Mouse (Mus musculus) embryonic facial prominence, embryonic 14.5 days (tissue): Measurements from ENCODE around the gene Tex46. TPM values are rescaled to one million over a fixed set of nuclear protein-coding genes. Genes with fewer than 3 reads are reported as not detected.

Experiments used
- ATAC-seq: fragments of 200-750 bp; cut with Nextera tagmentation; 2 replicates; pipeline ENCODE4 v1.8.0; 2017; ENCODE audit warnings: low read depth, moderate number of reproducible peaks, moderate TSS enrichment
- DNase-seq: peaks from one replicate; pipeline ENCODE4 v3.0.0-alpha.2; 2015; ENCODE audit warnings: low spot score
- H3K27ac ChIP-seq: fragments of 300-500 bp; sonication (generic); replicated peaks from 2 replicates; pipeline ENCODE4 v1.5.1; 2014; ENCODE audit warnings: low read depth, mild to moderate bottlenecking, low read length, moderate library complexity
- H3K27me3 ChIP-seq: fragments of 300-500 bp; sonication (generic); replicated peaks from 2 replicates; pipeline ENCODE4 v1.6.1; 2014; ENCODE audit warnings: low read length; ENCODE audit not compliant: control insufficient read depth, insufficient read depth
- H3K36me3 ChIP-seq: fragments of 300-500 bp; sonication (generic); 2 replicates; pipeline ENCODE4 v1.6.1; 2014; ENCODE audit warnings: low read length, mixed read lengths; ENCODE audit not compliant: control insufficient read depth, insufficient read depth
- H3K4me1 ChIP-seq: fragments of 300-500 bp; sonication (generic); 2 replicates; pipeline ENCODE4 v1.6.1; 2014; ENCODE audit warnings: antibody characterized with exemption, low read length; ENCODE audit not compliant: control insufficient read depth, insufficient read depth
- H3K4me2 ChIP-seq: fragments of 300-500 bp; sonication (generic); 2 replicates; pipeline ENCODE4 v1.6.1; 2014; ENCODE audit warnings: low read depth, mild to moderate bottlenecking, low read length, moderate library complexity, mixed read lengths
- H3K4me3 ChIP-seq: fragments of 300-500 bp; sonication (generic); 2 replicates; pipeline ENCODE4 v1.5.1; 2014; ENCODE audit warnings: low read depth, mild to moderate bottlenecking, low read length
- H3K9ac ChIP-seq: fragments of 300-500 bp; sonication (generic); 2 replicates; pipeline ENCODE4 v1.6.1; 2014; ENCODE audit warnings: low read depth, mild to moderate bottlenecking, low read length, moderate library complexity, mixed read lengths
- H3K9me3 ChIP-seq: fragments of 300-500 bp; sonication (generic); 2 replicates; pipeline ENCODE4 v1.6.1; 2016; ENCODE audit warnings: low read length; ENCODE audit not compliant: control insufficient read depth
- WGBS: fragments of 180-500 bp; shearing (Covaris S2); extraction: QIAGEN DNeasy Blood & Tissue Kit; methylation state at CpG from one replicate; pipeline ENCODE4 v1.1.7; 2014; 5-methylcytosine and 5-hydroxymethylcytosine counted together
- polyA plus RNA-seq: library from polyadenylated mRNA; unstranded; fragments of >200 nt; fragmentation: Nextera tagmentation; extraction: Ambion mirVana; gene quantifications from 2 replicates; pipeline ENCODE4 v1.2.1, GENCODE M21; 2014

The Tex46 gene
- polyA plus RNA-seq, 1 experiment from 2014 or later = not detected

- peaks cover 22% of the 10 kb centered on the region for H3K27me3 ChIP-seq
- 14% methylated on average over 31 of the region's 37 CpGs for WGBS
- no peak for DNase-seq
- peak overlapping the region; percentile 55 for H3K4me3 ChIP-seq
- no peaks in the 10 kb centered on the region for H3K36me3 ChIP-seq
- H3K4me2 ChIP-seq = peak overlapping the region; percentile 94
- no peak overlapping the region for H3K27ac ChIP-seq
- peak; percentile 30; the same call in 1 of the 2 replicates for ATAC-seq
- peak overlapping the region; percentile 73 for H3K9ac ChIP-seq
- H3K4me1 ChIP-seq = peaks cover 4% of the 10 kb centered on the region; the same call in 1 of the 2 replicates
- H3K9me3 ChIP-seq = no peaks in the 10 kb centered on the region
Observed at GRCm38 (mm10) chr4:136636983-136637562, 26.8 kb downstream of the Tex46 start.

GRCm38 (mm10) chr4:136637563-136638229, 27.5 kb downstream of the Tex46 start:
- ATAC-seq (peak; percentile 47), DNase-seq (peak; percentile 81)
- Histone ChIP-seq H3K4me1 (peaks cover 4% of the 10 kb centered on the region; the same call in 1 of the 2 replicates), H3K9me3 (no peaks in the 10 kb centered on the region), H3K4me3 (peak overlapping the region; percentile 55), H3K4me2 (peak overlapping the region; percentile 94), H3K9ac (peak overlapping the region; percentile 73), H3K27me3 (peaks cover 22% of the 10 kb centered on the region), H3K36me3 (no peaks in the 10 kb centered on the region), H3K27ac (no peak overlapping the region)
- WGBS = 3% methylated on average over 16 of the region's 76 CpGs

GRCm38 (mm10) chr4:136638230-136638750, 28.1 kb downstream of the Tex46 start:
- DNase-seq = no peak
- H3K27me3 ChIP-seq = peaks cover 22% of the 10 kb centered on the region

GRCm38 (mm10) chr4:136638890-136639289, 28.7 kb downstream of the Tex46 start:
- H3K4me3 ChIP-seq = no peak overlapping the region
- H3K27ac ChIP-seq = no peak overlapping the region
- H3K36me3 ChIP-seq = no peaks in the 10 kb centered on the region
- DNase-seq (peak; percentile 76), ATAC-seq (peak; percentile 53)
- peak overlapping the region; percentile 18; the same call in 1 of the 2 replicates for H3K4me2 ChIP-seq
- peaks cover 22% of the 10 kb centered on the region for H3K27me3 ChIP-seq
- no peaks in the 10 kb centered on the region for H3K9me3 ChIP-seq
- no peak overlapping the region for H3K9ac ChIP-seq
- H3K4me1 ChIP-seq = peaks cover 4% of the 10 kb centered on the region; the same call in 1 of the 2 replicates
- WGBS = 8% methylated on average over 10 of the region's 10 CpGs

More at GRCm38 (mm10) chr4:136638230-136638750, 28.1 kb downstream of the Tex46 start:
- Histone ChIP-seq H3K4me2 (peak overlapping the region; percentile 94), H3K4me1 (peaks cover 4% of the 10 kb centered on the region; the same call in 1 of the 2 replicates), H3K27ac (no peak overlapping the region), H3K36me3 (no peaks in the 10 kb centered on the region), H3K9ac (no peak overlapping the region), H3K9me3 (no peaks in the 10 kb centered on the region), H3K4me3 (peak overlapping the region; percentile 55; the same call in 1 of the 2 replicates)
- WGBS = 34% methylated on average over 7 of the region's 7 CpGs
- ATAC-seq = no peak

GRCm38 (mm10) chr4:136648922-136649479, 38.8 kb downstream of the Tex46 start:
- Histone ChIP-seq H3K27ac (peak overlapping the region; percentile 65), H3K4me1 (peaks cover 13% of the 10 kb centered on the region), H3K9ac (peak overlapping the region; percentile 22; the same call in 1 of the 2 replicates), H3K4me2 (peak overlapping the region; percentile 50), H3K27me3 (no peaks in the 10 kb centered on the region), H3K4me3 (peak overlapping the region; percentile 14; the same call in 1 of the 2 replicates), H3K36me3 (no peaks in the 10 kb centered on the region), H3K9me3 (no peaks in the 10 kb centered on the region)
- WGBS = 6% methylated on average over 11 of the region's 11 CpGs
- DNase-seq (peak; percentile 79), ATAC-seq (peak; percentile 38)

GRCm38 (mm10) chr4:136649480-136650196, 39.4 kb downstream of the Tex46 start:
- H3K9ac ChIP-seq = peak overlapping the region; percentile 22; the same call in 1 of the 2 replicates
- 28% methylated on average over 13 of the region's 13 CpGs for WGBS
- no peaks in the 10 kb centered on the region for H3K9me3 ChIP-seq
- peak overlapping the region; percentile 65 for H3K27ac ChIP-seq
- peak; percentile 69 for DNase-seq
- no peaks in the 10 kb centered on the region for H3K27me3 ChIP-seq
- ATAC-seq = peak; percentile 44
- peak overlapping the region; percentile 50 for H3K4me2 ChIP-seq
- peaks cover 13% of the 10 kb centered on the region for H3K4me1 ChIP-seq
- 0 out of 2 replicates have a peak, but pooled peaks cover under 1% of the 10 kb centered on the region for H3K36me3 ChIP-seq
- H3K4me3 ChIP-seq = peak overlapping the region; percentile 14; the same call in 1 of the 2 replicates

DNA sequence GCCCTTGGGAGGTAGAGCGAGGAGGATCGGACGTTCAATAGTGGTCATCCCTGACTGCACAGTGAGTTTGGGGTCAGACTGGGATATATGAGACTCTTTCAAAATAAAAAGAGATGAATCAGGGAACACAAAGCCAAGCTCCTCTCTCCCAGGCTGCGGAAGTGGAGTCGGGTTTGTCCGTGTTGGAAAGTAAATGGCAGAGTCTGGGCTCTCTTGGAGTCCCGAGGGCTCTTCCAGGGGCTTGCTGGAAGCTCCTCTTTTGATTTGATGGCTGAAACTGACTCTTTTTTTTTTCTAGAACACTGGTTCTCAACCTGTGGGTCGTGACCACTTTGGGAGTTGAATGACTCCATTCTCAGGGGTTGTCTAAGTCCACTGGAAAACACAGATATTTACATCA, 40.0 kb downstream of the Tex46 start:
- DNase-seq (no peak), ATAC-seq (no peak)
- H3K4me1 ChIP-seq = peaks cover 13% of the 10 kb centered on the region
- no peak overlapping the region for H3K4me2 ChIP-seq
- H3K9ac ChIP-seq = no peak overlapping the region
- H3K27me3 ChIP-seq = no peaks in the 10 kb centered on the region
- H3K4me3 ChIP-seq = no peak overlapping the region
- H3K36me3 ChIP-seq = peaks cover 7% of the 10 kb centered on the region; the same call in 1 of the 2 replicates
- 68% methylated on average over 8 of the region's 8 CpGs for WGBS
- peak overlapping the region; percentile 39 for H3K27ac ChIP-seq
- no peaks in the 10 kb centered on the region for H3K9me3 ChIP-seq

DNA sequence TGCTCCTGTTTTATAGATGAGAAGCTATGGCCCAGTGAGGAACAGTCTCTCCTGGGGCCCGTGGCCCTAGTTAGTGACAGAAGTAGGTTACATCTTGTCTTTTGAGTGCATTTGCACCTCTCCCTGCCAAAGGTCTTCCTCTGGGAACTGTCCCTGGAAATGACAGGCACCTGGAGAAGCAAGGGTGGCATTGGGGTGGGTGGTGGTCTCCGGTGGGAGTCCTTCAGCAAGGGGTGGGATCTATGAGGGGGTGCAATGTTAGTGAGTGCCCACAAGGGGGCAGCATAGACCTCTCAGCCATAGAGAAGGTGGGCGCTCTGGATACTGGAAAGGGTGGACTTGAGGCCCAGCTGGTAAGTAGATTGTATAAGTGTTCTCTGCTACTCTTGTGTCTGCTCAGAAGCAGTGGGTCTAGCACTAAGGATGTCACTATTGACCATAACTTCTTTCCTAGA, 41.1 kb downstream of the Tex46 start:
- H3K27me3 ChIP-seq = no peaks in the 10 kb centered on the region
- ATAC-seq (peak; percentile 32; the same call in 1 of the 2 replicates), DNase-seq (peak; percentile 52)
- H3K9ac ChIP-seq = no peak overlapping the region
- no peak overlapping the region for H3K27ac ChIP-seq
- peaks cover 13% of the 10 kb centered on the region for H3K4me1 ChIP-seq
- 56% methylated on average over 3 of the region's 3 CpGs for WGBS
- H3K36me3 ChIP-seq = peaks cover 16% of the 10 kb centered on the region
- no peaks in the 10 kb centered on the region for H3K9me3 ChIP-seq
- H3K4me2 ChIP-seq = no peak overlapping the region
- H3K4me3 ChIP-seq = no peak overlapping the region
